Mouse (Mus musculus) retina, postnatal 1 day (tissue): ENCODE results near the gene 9130213A22Rik.
"Not testable (repeated sequence)": the region's sequence is repeated elsewhere in the genome, so short reads cannot be mapped to it uniquely, and the experiment has no call there.

ENCODE experiments used
- DNase-seq: peaks from one replicate; pipeline ENCODE4 v3.0.0-alpha.2; 2012

The 9130213A22Rik gene

GRCm38 (mm10) chr11:69105227-69105626 is 17.2 kb downstream of the 9130213A22Rik start:
- DNase-seq = no peak

- DNase-seq = no peak
Observed at GRCm38 (mm10) chr11:69104487-69104886, 17.9 kb downstream of the 9130213A22Rik start.

- no peak for DNase-seq
Observed at GRCm38 (mm10) chr11:69103531-69104435, 18.6 kb downstream of the 9130213A22Rik start.

- DNase-seq = no peak
Observed at GRCm38 (mm10) chr11:69103121-69103520, 19.3 kb downstream of the 9130213A22Rik start.

GRCm38 (mm10) chr11:69102403-69102725 is 20.0 kb downstream of the 9130213A22Rik start:
- no peak for DNase-seq

GRCm38 (mm10) chr11:69101604-69102402 is 20.6 kb downstream of the 9130213A22Rik start:
- no peak for DNase-seq

GRCm38 (mm10) chr11:69100639-69101360 is 21.6 kb downstream of the 9130213A22Rik start:
- DNase-seq = no peak

GRCm38 (mm10) chr11:69099915-69100345 is 22.5 kb downstream of the 9130213A22Rik start:
- DNase-seq = peak; percentile 92

- peak; percentile 44 for DNase-seq
Observed at GRCm38 (mm10) chr11:69099177-69099914, 23.0 kb downstream of the 9130213A22Rik start.

GRCm38 (mm10) chr11:69098762-69099091 is 23.7 kb downstream of the 9130213A22Rik start:
- peak; percentile 97 for DNase-seq

GRCm38 (mm10) chr11:69098039-69098761 is 24.2 kb downstream of the 9130213A22Rik start:
- DNase-seq = no peak

- peak; percentile 97 for DNase-seq
Observed at GRCm38 (mm10) chr11:69096987-69097900, 25.1 kb downstream of the 9130213A22Rik start.

GRCm38 (mm10) chr11:69096360-69096986 is 25.9 kb downstream of the 9130213A22Rik start:
- no peak for DNase-seq

- peak; percentile 27 for DNase-seq
Observed at GRCm38 (mm10) chr11:69095511-69096231, 26.7 kb downstream of the 9130213A22Rik start.

GRCm38 (mm10) chr11:69094697-69095429 is 27.5 kb downstream of the 9130213A22Rik start, which contains the start of gene Per1:
Gene Per1, plus strand, starts transcription at chr11:69095217.
- DNase-seq = peak; percentile 100

GRCm38 (mm10) chr11:69093856-69094255 is 28.5 kb downstream of the 9130213A22Rik start:
- DNase-seq = not testable (repeated sequence)

- no peak for DNase-seq
Observed at GRCm38 (mm10) chr11:69092871-69093270, 29.5 kb downstream of the 9130213A22Rik start.

GRCm38 (mm10) chr11:69092386-69092751 is 30.0 kb downstream of the 9130213A22Rik start:
- peak; percentile 81 for DNase-seq
